16 mouse cellular contexts compared by ENCODE assay signal in genomic region chr1:135572139-135572892, GRCm38 (mm10). TPM values are rescaled to one million over a fixed set of nuclear protein-coding genes. Genes with fewer than 3 reads are reported as not detected.
DNase-seq lines count a peak whose midpoint lies in the region; ATAC-seq lines count a peak whose summit lies in the region.
"Had no signal": no experiment of that assay in that cellular context is flagged by ENCODE, and none has a peak within 500 bp of the region (broad histone marks: within the 10 kb centered on the region; RNA-seq: fewer than 3 reads in every experiment).

No protein-coding gene starts in this region.

- no peaks in the 10 kb centered on the region for H3K27me3 ChIP-seq in midbrain, embryonic 14.5 days (ENCODE audit: control insufficient read depth, insufficient read depth, low read length)
- no peaks in the 10 kb centered on the region for H3K27me3 ChIP-seq in midbrain, embryonic 15.5 days (replicated peaks)
- no peaks in the 10 kb centered on the region for H3K27me3 ChIP-seq in hindbrain, embryonic 10.5 days (ENCODE audit: insufficient read depth, poor library complexity, severe bottlenecking)
- H3K27me3 ChIP-seq in limb, embryonic 10.5 days (ENCODE audit: low read depth, poor library complexity, severe bottlenecking): no peaks in the 10 kb centered on the region
- H3K27me3 ChIP-seq: heart, embryonic 12.5 days had no signal

- H3K9ac ChIP-seq in midbrain, embryonic 14.5 days (replicated peaks; ENCODE audit: low read length): no peak overlapping the region
- no peak overlapping the region for H3K9ac ChIP-seq in midbrain, embryonic 15.5 days
- H3K9ac ChIP-seq: heart, embryonic 12.5 days had no signal

- no peak for ATAC-seq in midbrain, embryonic 14.5 days (ENCODE audit: low FRiP score, low TSS enrichment)
- ATAC-seq in midbrain, embryonic 15.5 days (replicated peaks): no peak
- ATAC-seq: CD4-positive, CD25-positive, alpha-beta regulatory T cell, adult 4 months; intestine, postnatal 0 days had no signal

- peak overlapping the region; percentile 22; the same call in 1 of the 2 replicates for H3K27ac ChIP-seq in midbrain, embryonic 14.5 days (replicated peaks; ENCODE audit: low read depth, low read length)
- H3K27ac ChIP-seq in midbrain, embryonic 15.5 days: no peak overlapping the region
- H3K27ac ChIP-seq in hindbrain, embryonic 10.5 days: peak overlapping the region; percentile 78
- H3K27ac ChIP-seq in limb, embryonic 10.5 days: peak overlapping the region; percentile 46

- DNase-seq in cerebellum, postnatal 10 days: peak; percentile 65 to 68
- no peak for DNase-seq in cerebellum, postnatal 36 days
- no peak for DNase-seq in midbrain, embryonic 14.5 days
- no peak for DNase-seq in hindbrain, embryonic 10.5 days (ENCODE audit: low spot score)
- DNase-seq in limb, embryonic 10.5 days (ENCODE audit: low spot score): no peak
- DNase-seq in thymus, postnatal 10 days (ENCODE audit: low spot score in 2 of 2): no peak
- no peak for DNase-seq in layer of hippocampus, adult 11-12 months (ENCODE audit: low spot score)
- DNase-seq: heart, postnatal 36 days; kidney, postnatal 14 days; lung, adult 18-20 months; lung, postnatal 36 days had no signal

- H3K4me2 ChIP-seq in midbrain, embryonic 14.5 days (ENCODE audit: low read length): no peak overlapping the region
- H3K4me2 ChIP-seq in midbrain, embryonic 15.5 days: no peak overlapping the region
- H3K4me2 ChIP-seq: heart, embryonic 12.5 days had no signal

- no peak overlapping the region for H3K4me3 ChIP-seq in midbrain, embryonic 14.5 days (replicated peaks; ENCODE audit: low read depth, low read length)
- no peak overlapping the region for H3K4me3 ChIP-seq in midbrain, embryonic 15.5 days
- no peak overlapping the region for H3K4me3 ChIP-seq in hindbrain, embryonic 10.5 days
- no peak overlapping the region for H3K4me3 ChIP-seq in limb, embryonic 10.5 days
- H3K4me3 ChIP-seq: heart, embryonic 12.5 days had no signal

- 27% methylated on average over 4 of the region's 4 CpGs for WGBS in midbrain, embryonic 14.5 days
- WGBS in midbrain, embryonic 15.5 days: 26% methylated on average over 4 of the region's 4 CpGs
- WGBS in hindbrain, embryonic 10.5 days: 47% methylated on average over 4 of the region's 4 CpGs
- 33% methylated on average over 4 of the region's 4 CpGs for WGBS in limb, embryonic 10.5 days

- peaks cover 13% of the 10 kb centered on the region; the same call in 1 of the 2 replicates for H3K4me1 ChIP-seq in midbrain, embryonic 14.5 days (ENCODE audit: control insufficient read depth, insufficient read depth, low read length)
- peaks cover 35% of the 10 kb centered on the region for H3K4me1 ChIP-seq in midbrain, embryonic 15.5 days
- peaks cover 59% of the 10 kb centered on the region for H3K4me1 ChIP-seq in hindbrain, embryonic 10.5 days (replicated peaks)
- H3K4me1 ChIP-seq in limb, embryonic 10.5 days: peaks cover 75% of the 10 kb centered on the region

- no peaks in the 10 kb centered on the region for H3K9me3 ChIP-seq in midbrain, embryonic 14.5 days (ENCODE audit: control insufficient read depth, low read length)
- no peaks in the 10 kb centered on the region for H3K9me3 ChIP-seq in midbrain, embryonic 15.5 days
- no peaks in the 10 kb centered on the region for H3K9me3 ChIP-seq in hindbrain, embryonic 10.5 days
- no peaks in the 10 kb centered on the region for H3K9me3 ChIP-seq in limb, embryonic 10.5 days (replicated peaks)
- H3K9me3 ChIP-seq: G1E; heart, embryonic 12.5 days had no signal

- peaks cover 6% of the 10 kb centered on the region; the same call in 1 of the 2 replicates for H3K36me3 ChIP-seq in midbrain, embryonic 14.5 days (ENCODE audit: control insufficient read depth, insufficient read depth, low read length)
- H3K36me3 ChIP-seq in midbrain, embryonic 15.5 days (replicated peaks): no peaks in the 10 kb centered on the region
- peaks cover 8% of the 10 kb centered on the region for H3K36me3 ChIP-seq in hindbrain, embryonic 10.5 days
- H3K36me3 ChIP-seq in limb, embryonic 10.5 days: peaks cover 35% of the 10 kb centered on the region
- H3K36me3 ChIP-seq: G1E had no signal

RNA-seq across cellular contexts. Expression of gene Nav1, which starts 34.8 kb away (rescaled TPM):
- polyA plus RNA-seq in midbrain, embryonic 14.5 days (2014; fragmentation: Nextera tagmentation; extraction: Ambion mirVana): 48.2 and 56.3 TPM in 2 replicates
- 52.6 and 59.4 TPM in 2 replicates for polyA plus RNA-seq in midbrain, embryonic 15.5 days (2015; fragmentation: Nextera tagmentation; extraction: Ambion mirVana)
- 16.1 and 19.3 TPM in 2 replicates for polyA plus RNA-seq in hindbrain, embryonic 10.5 days (2016; fragmentation: Nextera tagmentation; extraction: Ambion mirVana)
- polyA plus RNA-seq in limb, embryonic 10.5 days (2016; fragmentation: Nextera tagmentation; extraction: Ambion mirVana): 16.1 and 18.3 TPM in 2 replicates
- polyA plus RNA-seq: G1E had no signal

Comparison
In these comparisons a context has a peak if more than half of its experiments do, and no peak if none do; other contexts are left out.
1. DNase-seq: peak in cerebellum, postnatal 10 days (2 of 2); none in cerebellum, postnatal 36 days (0 of 2), midbrain, embryonic 14.5 days (single experiment), hindbrain, embryonic 10.5 days (single experiment), limb, embryonic 10.5 days (single experiment), thymus, postnatal 10 days (0 of 2) and layer of hippocampus, adult 11-12 months (single experiment).